Mouse (Mus musculus) megakaryocyte, embryonic 14.5 days (primary cell): ENCODE measurements around the gene Sox5. TPM values are rescaled to one million over a fixed set of nuclear protein-coding genes. Genes with fewer than 3 reads are reported as not detected.

Experiments used
- H3K27me3 ChIP-seq: replicated peaks from 2 replicates; pipeline ENCODE3; 2012; ENCODE audit warnings: inconsistent platforms
- H3K36me3 ChIP-seq: replicated peaks from 2 replicates; pipeline ENCODE3; 2012; ENCODE audit warnings: low read length, inconsistent platforms, mixed read lengths
- H3K4me1 ChIP-seq: 2 replicates; pipeline ENCODE4 v1.6.1; 2012; ENCODE audit warnings: inconsistent platforms
- H3K4me3 ChIP-seq: replicated peaks from 2 replicates; pipeline ENCODE3; 2012; ENCODE audit warnings: moderate library complexity, mild to moderate bottlenecking, inconsistent platforms
- H3K9me3 ChIP-seq: 2 replicates; pipeline ENCODE4 v1.6.1; 2012; ENCODE audit warnings: inconsistent platforms
- FLI1 ChIP-seq: IDR thresholded peaks from 2 replicates; pipeline ENCODE4 v1.6.1; 2012; ENCODE audit warnings: low read length, inconsistent platforms, mixed read lengths
- GATA1 ChIP-seq: IDR thresholded peaks from 3 replicates; pipeline ENCODE4 v1.6.1; 2012; ENCODE audit warnings: mixed read lengths, low read length, inconsistent platforms, borderline replicate concordance
- polyA plus RNA-seq: library from polyadenylated mRNA; stranded (reverse); fragments of >175 nt; gene quantifications from 2 replicates; pipeline ENCODE4 v1.2.3, GENCODE M21; 2012; ENCODE audit warnings: low replicate concordance; ENCODE audit not compliant: insufficient read depth

The Sox5 gene
- polyA plus RNA-seq, 1 experiment = 0.07 TPM

DNA sequence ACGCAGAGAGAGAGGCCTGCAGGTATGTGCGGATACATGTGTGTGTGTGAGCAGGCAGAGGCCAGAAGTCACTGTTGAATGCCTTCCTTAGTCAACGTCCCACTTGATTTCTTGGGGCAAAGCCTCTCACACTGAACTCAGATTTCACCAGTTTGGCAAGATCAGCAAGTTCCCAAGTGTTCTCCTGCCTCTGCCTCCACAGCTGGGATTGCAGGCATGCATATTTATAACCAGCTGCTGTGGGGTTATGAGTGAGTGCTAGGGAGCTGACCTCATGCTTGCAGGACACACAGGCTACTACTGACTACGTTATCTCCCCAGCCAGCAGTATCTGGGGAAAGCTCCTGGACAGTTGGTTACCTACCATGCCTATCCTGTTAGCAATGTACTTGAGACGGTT, 139.9 kb downstream of the Sox5 start:
- H3K36me3 ChIP-seq = no peaks in the 10 kb centered on the region
- peaks cover 9% of the 10 kb centered on the region for H3K4me1 ChIP-seq
- no peak for TF ChIP-seq GATA1
- no peak for TF ChIP-seq FLI1
- H3K27me3 ChIP-seq = peaks cover 15% of the 10 kb centered on the region
- peaks cover 4% of the 10 kb centered on the region for H3K9me3 ChIP-seq
- H3K4me3 ChIP-seq = no peak overlapping the region

GRCm38 (mm10) chr6:144640591-144640990, 141.2 kb downstream of the Sox5 start:
- Histone ChIP-seq H3K4me1 (peaks cover 3% of the 10 kb centered on the region; the same call in 1 of the 2 replicates), H3K4me3 (no peak overlapping the region), H3K9me3 (no peaks in the 10 kb centered on the region), H3K27me3 (peaks cover 16% of the 10 kb centered on the region), H3K36me3 (no peaks in the 10 kb centered on the region)
- TF ChIP-seq GATA1 = no peak
- no peak for TF ChIP-seq FLI1

GRCm38 (mm10) chr6:144638547-144638946, 143.2 kb downstream of the Sox5 start:
- no peaks in the 10 kb centered on the region for H3K36me3 ChIP-seq
- peaks cover 16% of the 10 kb centered on the region for H3K27me3 ChIP-seq
- H3K9me3 ChIP-seq = no peaks in the 10 kb centered on the region
- H3K4me1 ChIP-seq = peaks cover 3% of the 10 kb centered on the region; the same call in 1 of the 2 replicates
- H3K4me3 ChIP-seq = no peak overlapping the region
- TF ChIP-seq GATA1 (no peak), FLI1 (no peak)

DNA sequence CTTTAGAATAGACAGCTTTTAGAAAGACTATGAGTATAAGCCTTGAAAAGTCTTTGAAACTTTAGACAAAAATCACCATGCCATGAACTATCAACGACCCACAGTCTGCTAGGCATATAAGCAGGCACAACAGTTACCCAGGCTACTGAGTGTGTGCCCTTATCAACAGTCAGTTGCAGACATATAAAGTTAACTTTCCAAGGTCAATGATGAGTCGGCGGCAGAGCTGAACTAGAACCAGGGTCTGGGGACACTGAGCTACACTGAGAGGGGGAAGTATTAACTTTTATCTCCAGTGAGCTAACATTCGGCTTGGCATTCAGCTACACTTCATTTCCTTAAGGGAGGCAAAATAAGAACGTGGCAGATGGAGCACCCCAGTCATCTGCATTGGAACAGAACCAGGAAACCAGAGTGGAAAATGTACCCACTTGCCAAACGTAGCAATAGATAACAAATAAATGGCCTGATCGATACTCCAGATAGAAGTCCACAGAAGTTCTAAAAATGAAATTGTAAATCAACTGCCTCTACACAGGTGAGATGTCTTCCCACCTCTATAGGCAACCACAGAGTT, 154.2 kb downstream of the Sox5 start:
- no peak overlapping the region for H3K4me3 ChIP-seq
- H3K9me3 ChIP-seq = peaks cover 2% of the 10 kb centered on the region; the same call in 1 of the 2 replicates
- peaks cover 14% of the 10 kb centered on the region for H3K27me3 ChIP-seq
- 0 out of 2 replicates have a peak, but pooled peaks cover 2% of the 10 kb centered on the region for H3K4me1 ChIP-seq
- TF ChIP-seq GATA1 = no peak
- no peak for TF ChIP-seq FLI1
- H3K36me3 ChIP-seq = no peaks in the 10 kb centered on the region

GRCm38 (mm10) chr6:144621089-144621769, 160.5 kb downstream of the Sox5 start:
- Histone ChIP-seq H3K4me3 (no peak overlapping the region), H3K9me3 (no peaks in the 10 kb centered on the region), H3K4me1 (no peaks in the 10 kb centered on the region), H3K27me3 (no peaks in the 10 kb centered on the region), H3K36me3 (no peaks in the 10 kb centered on the region)
- TF ChIP-seq GATA1 (no peak), FLI1 (no peak)

DNA sequence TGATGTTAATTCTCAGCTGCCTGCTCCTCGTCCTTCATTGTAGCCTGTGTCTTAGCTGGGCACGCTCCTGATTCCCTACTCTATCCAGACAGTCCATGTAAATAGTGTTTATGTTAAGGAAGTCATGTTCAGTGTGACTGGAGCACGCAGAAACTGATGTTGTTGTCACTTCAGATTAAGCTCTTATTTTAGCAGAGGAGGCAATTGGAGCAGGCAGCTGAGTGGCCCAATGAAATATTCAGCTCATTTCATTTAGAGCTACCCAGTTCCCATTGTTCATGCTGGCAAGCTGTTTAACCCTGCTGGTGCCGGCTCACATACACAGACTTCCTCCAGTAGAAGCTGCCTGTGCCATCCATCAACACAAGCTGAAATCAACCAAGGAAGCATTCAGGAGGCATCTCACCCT, 170.4 kb downstream of the Sox5 start:
- no peaks in the 10 kb centered on the region for H3K9me3 ChIP-seq
- H3K4me3 ChIP-seq = no peak overlapping the region

GRCm38 (mm10) chr6:144610878-144611277, 170.9 kb downstream of the Sox5 start:
- peaks cover 6% of the 10 kb centered on the region for H3K27me3 ChIP-seq
- H3K4me3 ChIP-seq = no peak overlapping the region
- no peaks in the 10 kb centered on the region for H3K4me1 ChIP-seq
- no peaks in the 10 kb centered on the region for H3K9me3 ChIP-seq
- no peaks in the 10 kb centered on the region for H3K36me3 ChIP-seq
- TF ChIP-seq FLI1 (no peak), GATA1 (no peak)

More for the DNA sequence above, 170.4 kb downstream of the Sox5 start:
- no peaks in the 10 kb centered on the region for H3K4me1 ChIP-seq
- TF ChIP-seq GATA1 = no peak
- no peak for TF ChIP-seq FLI1
- peaks cover 6% of the 10 kb centered on the region for H3K27me3 ChIP-seq
- H3K36me3 ChIP-seq = no peaks in the 10 kb centered on the region

DNA sequence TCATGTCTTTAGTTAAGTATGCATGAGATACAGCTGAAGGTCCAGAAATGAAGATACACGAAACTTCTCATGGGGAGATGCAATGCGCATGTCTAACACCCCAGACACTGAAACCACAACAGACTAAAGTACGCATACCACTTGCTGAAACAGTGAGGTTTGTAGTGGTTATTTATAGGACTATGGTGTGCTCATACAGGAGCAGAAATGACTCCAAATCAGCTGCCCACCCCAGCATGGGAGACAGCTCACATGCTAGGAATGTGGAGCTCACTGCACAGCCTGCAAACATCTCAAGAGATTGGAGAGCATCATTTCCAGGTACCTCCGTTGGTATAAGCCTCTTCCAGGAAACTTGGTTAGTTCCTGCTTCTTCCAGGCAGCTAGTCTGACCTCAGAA, 178.9 kb downstream of the Sox5 start:
- H3K4me1 ChIP-seq = peaks cover 5% of the 10 kb centered on the region; the same call in 1 of the 2 replicates
- no peaks in the 10 kb centered on the region for H3K36me3 ChIP-seq
- H3K4me3 ChIP-seq = no peak overlapping the region
- peaks cover 5% of the 10 kb centered on the region for H3K27me3 ChIP-seq
- H3K9me3 ChIP-seq = peaks cover 14% of the 10 kb centered on the region
- TF ChIP-seq FLI1 = no peak
- TF ChIP-seq GATA1 = no peak

- H3K36me3 ChIP-seq = no peaks in the 10 kb centered on the region
- H3K27me3 ChIP-seq = peaks cover 8% of the 10 kb centered on the region
- TF ChIP-seq GATA1 (no peak), FLI1 (no peak)
- no peak overlapping the region for H3K4me3 ChIP-seq
- peaks cover 14% of the 10 kb centered on the region for H3K9me3 ChIP-seq
- H3K4me1 ChIP-seq = peaks cover 5% of the 10 kb centered on the region; the same call in 1 of the 2 replicates
These were observed 181.4 kb downstream of the Sox5 start for GRCm38 (mm10) chr6:144600351-144600750.

DNA sequence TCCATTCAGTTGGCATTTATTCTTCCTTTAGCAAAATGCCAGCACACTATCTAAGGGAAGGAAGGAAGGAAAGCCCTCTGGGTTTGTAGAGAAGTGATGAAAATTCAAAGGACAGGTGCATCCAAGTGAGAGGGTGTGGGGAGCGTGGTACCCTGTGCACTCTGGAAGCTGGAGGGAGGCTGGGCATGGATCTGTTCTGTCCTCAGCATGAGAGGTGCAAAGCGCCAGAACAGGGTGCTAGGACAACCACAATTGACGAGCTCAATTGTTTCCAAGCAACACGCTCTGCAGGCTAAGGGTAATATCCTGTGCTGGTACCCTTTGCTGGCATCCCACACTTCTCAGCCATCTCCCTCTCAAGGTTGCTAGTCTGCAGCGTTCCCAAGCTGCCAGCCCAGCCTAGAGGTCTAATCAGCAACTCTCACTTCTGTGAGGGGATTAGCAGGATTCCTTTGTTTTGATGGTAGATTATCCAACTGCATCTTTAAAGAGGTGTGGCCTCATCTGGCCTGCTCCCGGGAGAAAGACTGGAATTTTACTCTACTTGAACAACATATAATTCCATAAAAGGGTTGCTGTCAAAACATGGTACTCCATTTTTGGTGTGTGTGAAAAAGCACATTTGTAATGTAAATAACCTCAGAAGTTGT, 183.3 kb downstream of the Sox5 start:
- H3K27me3 ChIP-seq = peaks cover 8% of the 10 kb centered on the region
- H3K4me1 ChIP-seq = no peaks in the 10 kb centered on the region
- H3K4me3 ChIP-seq = no peak overlapping the region
- TF ChIP-seq GATA1 (no peak), FLI1 (no peak)
- H3K9me3 ChIP-seq = peaks cover 9% of the 10 kb centered on the region
- H3K36me3 ChIP-seq = no peaks in the 10 kb centered on the region
